Mouse (Mus musculus) testis, adult 10 weeks (tissue): Measurements from ENCODE around the gene Olfr653. TPM values are rescaled to one million over a fixed set of nuclear protein-coding genes. Genes with fewer than 3 reads are reported as not detected.

Source experiments
- polyA plus RNA-seq: library from polyadenylated mRNA; stranded (reverse); fragments of 350-450 nt; fragmentation: Illumina TruSeq; extraction: RNeasy Lipid Tissue Mini Kit (QIAGEN cat#74804); gene quantifications from one replicate; pipeline ENCODE4 v1.2.3, GENCODE M21; 2014; ENCODE audit warnings: low read depth, low replicate concordance

The Olfr653 gene
- 0.15 TPM for polyA plus RNA-seq

DNA sequence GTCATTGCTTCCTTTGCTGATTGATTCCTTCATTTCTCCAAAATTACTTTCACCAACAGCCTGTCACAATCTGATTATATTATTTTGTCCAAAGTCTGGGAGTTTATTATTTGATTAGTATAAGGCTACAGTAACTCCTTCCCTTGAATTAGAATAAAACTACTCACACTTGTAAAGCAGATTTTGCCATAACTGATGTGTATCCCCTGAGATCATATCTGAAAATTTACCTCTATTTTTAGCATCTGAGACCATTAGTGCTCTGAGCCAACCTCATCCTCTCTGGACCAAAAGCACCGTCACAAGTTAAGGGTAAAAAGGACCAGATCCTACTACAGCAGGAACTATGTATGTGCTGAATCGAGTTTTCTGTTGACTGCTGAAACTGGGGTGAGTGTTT lies at the start of gene Olfr653:
Gene Olfr653, plus strand, starts transcription at position 301 of the 400 bp plus-strand sequence.

DNA sequence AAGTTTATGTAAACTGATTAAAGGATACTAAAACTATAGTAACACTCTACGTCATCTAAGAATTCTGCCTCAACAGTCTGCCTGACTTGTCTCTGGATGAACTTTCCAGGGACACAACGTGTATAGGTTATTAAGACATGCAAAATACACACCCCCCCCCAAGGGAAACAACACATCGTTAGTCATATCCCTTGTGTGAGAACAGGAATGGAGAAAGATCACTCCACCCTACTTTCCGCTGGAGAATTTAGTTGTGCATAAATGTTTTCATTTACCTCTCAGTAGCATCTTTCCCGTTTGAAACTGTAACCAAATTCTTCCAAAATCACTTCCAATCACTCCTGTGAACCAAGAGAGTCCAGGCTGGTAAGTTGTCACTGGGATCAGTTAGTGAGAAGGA lies 27.3 kb upstream of the Olfr653 start, which contains the start of gene Olfr651:
Gene Olfr651, plus strand, starts transcription at position 301 of the 400 bp plus-strand sequence.

DNA sequence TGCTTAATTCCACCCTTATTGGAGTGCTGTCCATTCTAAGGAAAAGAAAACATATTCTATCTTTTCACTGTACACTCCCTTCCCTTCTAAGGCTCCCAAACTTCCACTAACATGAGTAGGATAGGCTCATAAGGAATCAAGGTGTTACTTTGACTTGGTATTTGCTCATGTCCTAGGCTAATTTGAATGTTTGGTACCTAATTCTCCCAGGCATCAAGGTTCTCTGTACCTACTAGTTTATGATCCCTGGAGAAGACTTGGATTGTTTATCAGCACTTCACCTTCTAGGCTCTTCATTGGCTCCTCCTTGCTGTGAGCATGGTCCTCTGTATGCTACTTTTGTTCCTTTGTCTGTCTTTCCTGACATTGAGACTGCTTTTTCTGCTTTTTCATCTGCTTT lies 16.5 kb upstream of the Olfr653 start, which contains the start of gene Olfr652:
Gene Olfr652, plus strand, starts transcription at position 301 of the 400 bp plus-strand sequence.

DNA sequence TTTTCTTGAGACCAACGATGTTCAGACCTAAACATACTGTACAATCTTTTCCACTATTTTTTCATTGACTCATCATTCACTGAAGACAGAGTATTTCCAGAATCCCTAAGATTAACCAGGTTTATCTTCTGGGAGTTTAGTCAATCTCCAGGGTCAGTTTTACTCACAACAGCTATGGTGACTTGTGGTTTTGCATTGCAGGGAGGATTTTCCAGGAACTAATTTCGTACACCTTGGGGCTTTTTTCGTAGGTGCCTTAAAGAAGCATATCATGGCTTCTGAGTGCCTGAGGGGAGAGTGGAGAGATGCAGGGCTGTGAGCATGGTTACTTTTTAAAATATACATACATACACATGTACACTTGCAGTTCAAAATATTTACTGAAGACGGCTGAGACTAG lies 9.6 kb downstream of the Olfr653 start, which contains the start of gene Olfr654:
Gene Olfr654, plus strand, starts transcription at position 301 of the 400 bp plus-strand sequence.

DNA sequence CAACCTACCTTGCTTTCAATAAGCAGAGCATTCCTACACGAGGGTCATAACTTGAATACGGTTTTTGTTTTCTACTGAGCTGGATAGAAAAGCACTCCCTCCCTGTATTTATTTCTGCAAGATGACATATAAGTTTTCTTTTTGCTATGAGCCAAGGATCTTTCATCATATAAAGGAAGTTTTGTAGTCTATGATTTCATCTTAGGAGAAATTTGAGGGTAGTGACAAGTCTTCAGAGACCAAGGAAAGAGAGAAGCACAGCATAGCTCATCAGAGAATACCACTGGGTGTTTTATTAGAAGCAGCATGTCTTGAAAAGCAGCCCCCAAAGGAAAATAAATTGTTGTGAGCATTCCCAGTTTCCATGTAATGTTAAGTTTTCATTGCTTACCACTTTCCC lies 24.6 kb downstream of the Olfr653 start, which contains the start of gene Olfr655:
Gene Olfr655, minus strand, starts transcription at position 101 of the 400 bp plus-strand sequence.

DNA sequence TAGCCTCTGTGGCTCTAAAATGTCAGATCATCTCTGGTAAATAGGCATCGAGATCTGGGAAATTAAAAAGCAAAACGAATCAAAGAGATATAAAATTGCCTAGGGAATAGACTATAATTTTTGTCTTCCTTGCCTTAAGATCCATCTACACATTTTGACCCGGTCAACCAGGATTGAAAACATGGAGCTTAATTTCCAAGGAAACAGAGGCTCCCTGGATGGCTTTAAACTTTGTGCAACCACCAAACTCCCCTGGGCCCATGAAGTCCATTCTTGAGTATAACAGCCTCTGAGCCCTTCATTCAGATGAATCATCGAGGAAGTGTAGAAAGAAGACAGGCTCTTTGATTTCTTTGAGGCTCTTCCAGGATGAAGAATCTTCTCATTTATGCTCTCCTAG lies 36.5 kb downstream of the Olfr653 start, which contains the start of gene Olfr656:
Gene Olfr656, plus strand, starts transcription at position 301 of the 400 bp plus-strand sequence.

DNA sequence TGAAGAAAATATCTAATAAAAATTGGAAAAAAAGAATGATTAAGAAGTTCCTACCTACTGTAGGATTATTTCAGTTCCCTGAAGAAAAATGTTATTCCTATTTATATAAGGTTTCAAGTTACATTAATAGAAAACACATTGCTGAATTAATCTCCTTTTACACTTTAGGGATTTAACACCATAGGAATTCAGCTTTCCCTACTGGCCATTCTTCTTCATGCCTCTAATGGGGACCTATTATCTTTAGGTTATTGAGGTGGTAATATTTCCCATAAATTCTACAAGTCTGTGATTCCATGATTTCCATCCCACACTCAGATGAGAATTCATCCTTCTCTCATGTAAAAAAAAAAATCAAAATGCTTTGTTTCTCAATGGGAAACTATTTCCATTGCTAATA lies 47.4 kb downstream of the Olfr653 start, which contains the start of gene Olfr657:
Gene Olfr657, plus strand, starts transcription at position 301 of the 400 bp plus-strand sequence.

Other genes with a start within 250 kb of the Olfr653 start
- 0.24 TPM for gene Trim34b, start 247.8 kb upstream of the Olfr653 start, polyA plus RNA-seq
- gene Trim12c, start 224.0 kb upstream of the Olfr653 start, polyA plus RNA-seq, result 3.5 TPM
- gene Trim30b, start 207.4 kb upstream of the Olfr653 start, polyA plus RNA-seq, result 0.29 TPM
- gene Trim30c, start 176.5 kb upstream of the Olfr653 start, polyA plus RNA-seq, result not detected
- 2.4 TPM for gene Trim30a, start 112.1 kb upstream of the Olfr653 start, polyA plus RNA-seq
- gene Trim30d, start 69.5 kb upstream of the Olfr653 start, polyA plus RNA-seq, result 4.0 TPM
- not detected for gene Olfr651, start 27.2 kb upstream of the Olfr653 start, polyA plus RNA-seq
- 0.20 TPM for gene Olfr652, start 16.4 kb upstream of the Olfr653 start, polyA plus RNA-seq
- gene Olfr654, start 9.7 kb downstream of the Olfr653 start, polyA plus RNA-seq, result 1.2 TPM
- gene Olfr655, start 24.5 kb downstream of the Olfr653 start, polyA plus RNA-seq, result not detected
- 0.04 TPM for gene Olfr656, start 36.6 kb downstream of the Olfr653 start, polyA plus RNA-seq
- not detected for gene Olfr657, start 47.5 kb downstream of the Olfr653 start, polyA plus RNA-seq
- gene Olfr658, start 70.0 kb downstream of the Olfr653 start, polyA plus RNA-seq, result not detected
- gene Olfr659, start 89.4 kb downstream of the Olfr653 start, polyA plus RNA-seq, result not detected
- gene Olfr661, start 109.2 kb downstream of the Olfr653 start, polyA plus RNA-seq, result not detected
- gene Usp17le, start 200.2 kb downstream of the Olfr653 start, polyA plus RNA-seq, result not detected